Mouse (Mus musculus) limb, embryonic 12.5 days (tissue): ENCODE data around the gene Mapk3. TPM values are rescaled to one million over a fixed set of nuclear protein-coding genes. Genes with fewer than 3 reads are reported as not detected.

Experiments used
- ATAC-seq: fragments of 200-750 bp; cut with Nextera tagmentation; 2 replicates; pipeline ENCODE4 v1.8.0; 2017; ENCODE audit warnings: low read depth, moderate TSS enrichment; ENCODE audit not compliant: insufficient number of reproducible peaks, insufficient read depth, low FRiP score, low TSS enrichment
- H3K27ac ChIP-seq: fragments of 300-500 bp; sonication (generic); 2 replicates; pipeline ENCODE4 v1.5.1; 2016; ENCODE audit warnings: mild to moderate bottlenecking, moderate library complexity
- H3K27me3 ChIP-seq: fragments of 300-500 bp; sonication (generic); 2 replicates; pipeline ENCODE4 v1.6.1; 2016; ENCODE audit warnings: mild to moderate bottlenecking, moderate library complexity
- H3K36me3 ChIP-seq: fragments of 300-500 bp; sonication (generic); 2 replicates; pipeline ENCODE4 v1.6.1; 2016; ENCODE audit warnings: mild to moderate bottlenecking, moderate library complexity
- H3K4me1 ChIP-seq: fragments of 300-500 bp; sonication (generic); replicated peaks from 2 replicates; pipeline ENCODE4 v1.6.1; 2016
- H3K4me2 ChIP-seq: fragments of 300-500 bp; sonication (generic); 2 replicates; pipeline ENCODE4 v1.6.1; 2016; ENCODE audit warnings: mild to moderate bottlenecking, moderate library complexity
- H3K4me3 ChIP-seq: fragments of 300-500 bp; sonication (generic); replicated peaks from 2 replicates; pipeline ENCODE4 v1.5.1; 2016; ENCODE audit warnings: mild to moderate bottlenecking
- H3K9ac ChIP-seq: fragments of 300-500 bp; sonication (generic); replicated peaks from 2 replicates; pipeline ENCODE4 v1.6.1; 2016; ENCODE audit warnings: mild to moderate bottlenecking, moderate library complexity
- H3K9me3 ChIP-seq: fragments of 300-500 bp; sonication (generic); 2 replicates; pipeline ENCODE4 v1.6.1; 2016; ENCODE audit warnings: mild to moderate bottlenecking, moderate library complexity
- WGBS: fragments of 180-500 bp; shearing (Covaris S2); methylation state at CpG from one replicate; pipeline ENCODE4 v1.1.7; 2016; 5-methylcytosine and 5-hydroxymethylcytosine counted together
- polyA plus RNA-seq: library from polyadenylated mRNA; unstranded; fragments of >200 nt; fragmentation: Nextera tagmentation; extraction: Ambion mirVana; gene quantifications from 2 replicates; pipeline ENCODE4 v1.2.1, GENCODE M21; 2016

Gene Mapk3
- polyA plus RNA-seq, 1 experiment from 2014 or later: 36.4 TPM

DNA sequence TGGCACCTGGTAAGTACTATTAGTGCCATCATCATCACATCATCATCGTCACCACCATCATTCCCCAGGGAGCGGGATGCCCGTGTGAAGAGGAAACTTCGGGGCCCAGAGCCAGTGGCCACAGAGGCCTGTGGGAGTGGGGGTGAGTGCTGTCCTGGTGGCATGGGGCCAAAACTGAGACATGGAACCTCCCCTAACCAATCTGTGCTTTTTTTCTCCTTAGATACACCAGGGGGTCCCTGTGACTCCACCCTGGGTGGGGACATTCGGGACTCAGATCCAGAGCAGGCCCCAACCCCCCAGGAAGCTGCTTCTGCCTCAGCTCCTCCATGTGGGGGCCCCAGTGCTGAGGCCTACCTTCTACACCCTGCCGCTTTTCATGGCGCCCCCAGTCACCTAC, 25.1 kb downstream of the Mapk3 start:
- Histone ChIP-seq H3K4me2 (no peak overlapping the region), H3K36me3 (peaks cover 64% of the 10 kb centered on the region), H3K4me3 (no peak overlapping the region), H3K9ac (no peak overlapping the region), H3K27me3 (no peaks in the 10 kb centered on the region), H3K27ac (no peak overlapping the region), H3K4me1 (peaks cover 28% of the 10 kb centered on the region), H3K9me3 (no peaks in the 10 kb centered on the region)
- WGBS: 77% methylated on average over 7 of the region's 7 CpGs
- ATAC-seq: no peak

DNA sequence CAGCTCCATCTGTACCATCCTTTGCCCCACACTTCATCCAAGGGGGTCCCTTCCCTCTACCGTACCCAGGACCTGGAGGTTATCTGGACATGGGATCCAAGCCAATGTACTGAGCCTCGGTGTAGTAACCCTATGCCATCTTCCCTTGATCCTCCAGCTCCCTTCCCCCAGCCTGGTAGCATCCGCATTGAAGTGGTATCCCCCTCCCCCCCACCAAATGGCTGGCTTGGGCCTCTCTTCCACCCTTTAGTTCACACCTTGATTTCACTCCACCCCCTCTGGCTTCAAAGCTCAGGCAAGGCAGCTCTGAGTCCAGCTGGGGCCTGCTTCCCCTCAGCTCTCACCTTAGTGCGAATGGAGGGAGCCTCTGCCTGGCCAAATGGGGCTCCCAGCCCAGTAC, 25.7 kb downstream of the Mapk3 start:
- no peaks in the 10 kb centered on the region for H3K9me3 ChIP-seq
- no peak for ATAC-seq
- H3K9ac ChIP-seq: no peak overlapping the region
- H3K4me2 ChIP-seq: no peak overlapping the region
- no peaks in the 10 kb centered on the region for H3K27me3 ChIP-seq
- no peak overlapping the region for H3K27ac ChIP-seq
- peaks cover 23% of the 10 kb centered on the region for H3K4me1 ChIP-seq
- no peak overlapping the region for H3K4me3 ChIP-seq
- 53% methylated on average over 4 of the region's 4 CpGs for WGBS
- peaks cover 70% of the 10 kb centered on the region for H3K36me3 ChIP-seq

DNA sequence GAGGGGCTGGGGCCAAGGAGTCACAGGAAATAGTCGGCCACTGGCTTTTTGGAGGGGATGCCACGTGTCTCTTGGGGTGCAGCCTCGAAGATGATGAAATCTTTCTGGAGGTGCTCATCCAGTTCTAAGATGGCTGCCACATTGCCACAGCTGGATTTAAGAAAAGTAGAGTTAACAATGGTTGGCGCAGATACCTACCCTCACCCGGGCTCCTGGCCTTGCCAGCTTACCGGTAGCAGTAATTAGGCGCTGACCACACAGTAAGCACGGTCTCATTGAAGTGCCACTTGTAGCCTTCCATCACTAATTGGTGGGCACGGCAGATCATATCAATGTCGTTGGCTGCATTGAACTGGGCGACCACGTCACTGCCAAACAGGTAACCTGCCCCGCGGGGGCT, 26.7 kb downstream of the Mapk3 start:
- H3K4me2 ChIP-seq: no peak overlapping the region
- peaks cover 22% of the 10 kb centered on the region for H3K4me1 ChIP-seq
- WGBS: 85% methylated on average over 14 of the region's 14 CpGs
- no peaks in the 10 kb centered on the region for H3K27me3 ChIP-seq
- H3K36me3 ChIP-seq: peaks cover 79% of the 10 kb centered on the region
- no peak for ATAC-seq
- H3K9ac ChIP-seq: no peak overlapping the region
- H3K27ac ChIP-seq: no peak overlapping the region
- H3K9me3 ChIP-seq: no peaks in the 10 kb centered on the region
- no peak overlapping the region for H3K4me3 ChIP-seq

DNA sequence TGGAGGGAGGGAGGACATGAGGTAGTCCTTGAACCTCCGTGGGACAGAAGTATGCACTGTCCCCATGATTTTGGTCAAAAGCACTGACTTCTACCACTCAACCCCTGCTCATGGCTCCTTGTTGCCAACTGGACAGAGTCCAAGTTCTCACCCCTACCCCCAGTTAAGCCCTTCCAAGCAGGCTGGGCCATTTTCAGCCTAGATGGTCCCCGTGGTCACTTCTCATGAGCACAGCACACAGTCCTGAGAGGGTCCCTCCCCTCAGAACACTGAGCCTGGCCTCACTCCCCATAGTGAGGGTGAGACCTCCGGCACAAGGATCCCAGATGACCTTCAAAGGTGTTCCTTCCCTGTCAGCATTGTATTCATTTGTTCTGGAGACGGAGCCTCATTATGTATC, 29.7 kb downstream of the Mapk3 start:
- Histone ChIP-seq H3K36me3 (peaks cover 70% of the 10 kb centered on the region), H3K4me2 (no peak overlapping the region), H3K9ac (no peak overlapping the region; the same call in 1 of the 2 replicates), H3K4me1 (peaks cover 17% of the 10 kb centered on the region), H3K27me3 (no peaks in the 10 kb centered on the region), H3K4me3 (no peak overlapping the region), H3K27ac (no peak overlapping the region), H3K9me3 (no peaks in the 10 kb centered on the region)
- no peak for ATAC-seq
- 93% methylated on average over 4 of the region's 4 CpGs for WGBS

DNA sequence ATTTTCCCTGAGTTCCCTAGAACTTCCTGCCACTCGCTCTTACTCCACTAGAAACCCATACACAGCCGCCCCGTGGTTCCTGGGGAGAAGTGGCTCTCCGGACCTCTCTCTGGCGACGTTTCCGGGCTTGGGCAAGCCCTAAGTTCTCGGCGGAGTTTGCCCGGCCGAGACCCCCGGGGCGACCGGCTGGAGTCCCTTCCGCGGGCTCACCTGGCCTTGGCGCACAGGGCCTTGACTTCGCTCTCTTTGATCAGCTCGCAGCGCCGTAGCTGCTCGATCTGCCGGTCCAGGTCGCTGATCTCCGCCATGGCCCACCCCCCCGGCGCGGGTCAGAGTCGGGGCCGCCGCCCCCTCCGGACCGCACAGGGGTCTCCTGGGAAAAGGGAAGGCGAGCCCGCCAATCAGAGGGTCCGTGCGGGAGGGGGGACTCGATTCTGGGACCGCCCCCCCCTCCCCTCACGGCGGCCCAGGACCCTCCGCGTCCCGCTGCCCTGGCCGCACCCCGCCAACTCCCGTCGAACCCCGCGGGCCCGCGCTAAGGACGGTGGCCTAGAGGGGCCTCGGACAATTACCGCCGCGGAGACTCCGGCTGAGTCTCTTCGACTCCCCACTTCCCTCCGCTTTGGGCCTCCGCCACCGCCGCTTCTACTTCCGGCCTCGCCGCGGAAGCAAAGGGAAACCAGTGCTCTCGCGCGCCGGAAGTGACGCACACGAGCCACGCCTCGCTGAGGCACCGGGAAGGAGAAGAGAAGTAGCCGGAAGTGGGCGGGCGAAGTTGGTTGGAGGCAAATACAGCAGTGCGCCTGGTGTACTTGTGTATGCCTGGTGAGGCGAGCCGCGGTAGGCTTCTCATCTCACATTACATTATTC, 32.7 kb downstream of the Mapk3 start, which contains the start of gene Ppp4c:
Gene Ppp4c (minus strand): TSS at position 646 of the 870 bp plus-strand sequence.
- H3K4me2 ChIP-seq: peak within 1 kb of the TSS; percentile 71
- H3K36me3 ChIP-seq: peaks cover 70% of the 10 kb centered on the region
- H3K27me3 ChIP-seq: no peaks in the 10 kb centered on the region
- peak within 1 kb of the TSS; percentile 97 for H3K27ac ChIP-seq
- H3K9ac ChIP-seq: peak within 1 kb of the TSS; percentile 88
- H3K4me1 ChIP-seq: peaks cover 26% of the 10 kb centered on the region
- peak within 1 kb of the TSS; percentile 77 for H3K4me3 ChIP-seq
- H3K9me3 ChIP-seq: no peaks in the 10 kb centered on the region
- WGBS: under 1% methylated on average over 78 of the region's 83 CpGs
- ATAC-seq: peak; percentile 94

DNA sequence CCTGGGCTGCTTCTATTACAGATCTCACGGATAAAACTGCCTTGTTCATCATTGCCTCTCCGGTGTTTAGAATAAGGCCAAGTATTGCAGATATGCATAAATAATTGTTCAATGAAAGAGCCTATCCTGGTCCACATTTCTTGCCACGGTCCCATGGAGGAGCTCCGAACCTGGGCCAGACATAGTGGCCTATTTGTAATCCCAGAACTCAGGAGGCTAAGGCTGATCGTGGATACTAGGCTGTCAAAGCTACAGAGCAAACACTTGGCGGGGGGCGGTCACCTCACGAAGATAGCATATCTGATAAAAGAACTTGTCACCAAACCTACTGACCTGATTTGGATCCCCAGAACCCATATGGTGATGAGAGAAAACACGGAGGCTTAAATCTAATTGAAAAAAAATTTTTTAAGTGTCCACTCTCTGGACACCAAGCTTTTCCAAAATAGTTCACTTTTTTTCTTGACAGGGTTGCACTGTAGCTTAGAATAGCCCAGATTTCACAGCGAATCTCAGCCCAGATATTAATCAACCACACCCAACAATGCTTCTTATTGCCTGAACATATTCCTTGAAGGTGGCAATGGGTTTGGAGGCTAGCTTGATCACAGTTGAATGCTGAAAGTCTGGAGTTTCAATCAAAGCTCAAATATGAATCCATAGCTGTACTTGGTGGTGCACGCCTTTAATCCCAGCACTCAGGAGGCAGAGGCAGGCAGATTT, 33.5 kb downstream of the Mapk3 start:
- no peaks in the 10 kb centered on the region for H3K27me3 ChIP-seq
- H3K4me2 ChIP-seq: peak overlapping the region; percentile 71
- peaks cover 68% of the 10 kb centered on the region for H3K36me3 ChIP-seq
- ATAC-seq: no peak; the same call in 1 of the 2 replicates
- H3K9ac ChIP-seq: peak overlapping the region; percentile 51; the same call in 1 of the 2 replicates
- H3K4me3 ChIP-seq: peak overlapping the region; percentile 77
- no peaks in the 10 kb centered on the region for H3K9me3 ChIP-seq
- peaks cover 34% of the 10 kb centered on the region for H3K4me1 ChIP-seq
- 30% methylated on average over 11 of the region's 11 CpGs for WGBS
- H3K27ac ChIP-seq: peak overlapping the region; percentile 97

DNA sequence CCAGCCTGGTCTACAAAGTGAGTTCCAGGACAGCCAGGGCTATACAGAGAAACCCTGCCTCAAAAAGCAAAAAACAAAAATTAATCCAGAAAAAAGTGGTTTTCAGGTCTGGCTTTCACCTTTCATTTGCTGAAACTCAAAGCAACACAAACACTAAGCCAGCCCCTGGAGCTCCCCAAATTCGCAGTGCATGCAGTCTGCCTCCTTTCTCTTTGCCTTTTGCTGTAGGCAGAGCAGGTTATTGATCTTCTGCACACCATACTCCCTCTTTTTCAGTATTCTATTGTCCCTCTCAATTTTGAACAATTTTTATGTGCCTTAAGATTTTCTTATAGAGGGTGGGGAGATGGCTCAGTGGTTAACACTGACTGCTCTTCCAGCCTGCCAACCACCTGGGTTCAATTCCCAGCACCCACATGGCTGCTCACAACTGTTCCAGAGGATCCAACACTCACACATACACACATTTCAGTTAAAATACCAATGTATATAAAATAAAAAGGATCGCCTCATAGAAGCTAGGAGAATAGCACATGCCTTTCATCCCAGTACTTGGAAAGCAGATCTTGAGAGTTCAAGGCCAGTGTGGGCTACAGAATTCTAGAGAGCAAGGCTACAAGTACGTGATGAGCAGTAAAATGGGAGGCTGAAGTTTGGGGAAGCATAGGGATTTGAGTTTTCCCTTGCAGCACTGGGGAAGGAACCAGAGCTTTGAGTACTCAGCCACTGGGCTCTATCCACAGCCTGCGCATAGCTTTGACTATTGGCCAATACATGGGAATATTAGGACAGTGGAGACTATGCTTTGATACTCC, 34.3 kb downstream of the Mapk3 start:
- peak overlapping the region; percentile 71; the same call in 1 of the 2 replicates for H3K4me2 ChIP-seq
- H3K4me3 ChIP-seq: no peak overlapping the region
- H3K36me3 ChIP-seq: peaks cover 60% of the 10 kb centered on the region
- no peaks in the 10 kb centered on the region for H3K27me3 ChIP-seq
- H3K27ac ChIP-seq: 0 out of 2 replicates have a peak overlapping the region, but pooled peaks have one; percentile 97
- no peak overlapping the region for H3K9ac ChIP-seq
- no peak for ATAC-seq
- H3K4me1 ChIP-seq: peaks cover 37% of the 10 kb centered on the region
- H3K9me3 ChIP-seq: no peaks in the 10 kb centered on the region
- WGBS: 63% methylated on average over 4 of the region's 4 CpGs

DNA sequence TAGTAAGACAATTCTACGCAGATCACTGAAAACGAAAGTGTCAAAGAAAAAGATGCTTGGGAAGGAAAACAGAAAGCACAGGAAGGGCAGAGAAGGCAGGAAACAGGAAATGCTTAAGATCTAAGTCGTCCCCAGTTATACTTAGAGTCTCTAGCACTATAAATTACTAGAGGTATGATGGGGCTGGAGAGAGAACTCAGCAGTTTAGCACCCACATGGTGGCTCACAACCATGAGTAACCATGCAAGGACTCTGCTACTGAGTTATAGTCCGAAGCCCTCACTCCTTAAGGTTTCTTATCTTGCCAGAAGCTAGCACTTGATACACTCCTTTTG, 34.8 kb downstream of the Mapk3 start:
- H3K4me3 ChIP-seq: no peak overlapping the region
- H3K27ac ChIP-seq: no peak overlapping the region
- WGBS: 73% methylated on average over 4 of the region's 4 CpGs
- no peaks in the 10 kb centered on the region for H3K27me3 ChIP-seq
- H3K9ac ChIP-seq: no peak overlapping the region
- peaks cover 37% of the 10 kb centered on the region for H3K4me1 ChIP-seq
- peaks cover 55% of the 10 kb centered on the region for H3K36me3 ChIP-seq
- H3K4me2 ChIP-seq: no peak overlapping the region
- no peaks in the 10 kb centered on the region for H3K9me3 ChIP-seq
- ATAC-seq: no peak

DNA sequence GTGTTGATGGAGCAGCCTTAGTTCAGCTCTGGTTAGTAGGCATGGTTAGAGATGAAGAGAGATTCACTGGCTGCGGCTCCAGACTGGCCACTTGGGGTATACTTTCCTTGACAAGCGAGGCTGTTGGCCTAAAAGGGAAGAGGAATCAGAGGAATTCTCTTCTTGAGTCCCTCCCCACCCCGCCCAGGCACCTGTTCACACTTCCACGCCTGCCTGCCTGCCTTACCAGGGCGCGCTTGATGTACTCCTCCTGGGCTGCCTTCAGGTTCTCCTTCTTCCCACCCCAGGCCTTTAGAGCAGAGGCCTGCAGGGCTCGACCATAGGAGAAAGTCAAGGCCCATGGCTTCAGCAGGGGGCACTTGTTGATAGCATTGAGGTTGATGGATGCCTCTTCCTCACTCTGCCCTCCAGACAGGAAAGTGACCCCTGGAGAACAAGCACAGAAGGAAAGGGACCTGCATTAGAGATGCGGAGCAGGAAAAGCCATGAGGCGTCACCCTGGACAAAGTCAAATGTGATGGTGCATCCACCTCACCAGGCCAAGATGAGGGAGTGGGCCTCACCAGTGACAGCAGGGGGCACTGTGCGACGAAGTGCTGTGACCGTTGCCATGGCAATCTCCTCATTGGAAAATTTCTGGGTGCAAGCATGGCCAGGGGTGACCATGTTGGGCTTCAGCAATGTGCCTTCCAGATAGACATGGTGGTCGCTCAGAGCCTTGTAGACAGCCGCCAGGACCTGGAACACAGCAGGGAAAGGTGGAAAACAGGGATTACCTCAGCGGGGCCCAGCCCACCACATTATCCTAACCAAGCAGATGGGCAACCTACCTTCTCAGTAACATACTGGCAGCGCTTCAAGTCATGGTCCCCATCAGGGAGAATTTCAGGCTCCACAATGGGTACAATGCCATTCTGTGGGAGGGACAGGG, 36.3 kb downstream of the Mapk3 start:
- peaks cover 40% of the 10 kb centered on the region for H3K36me3 ChIP-seq
- WGBS: 86% methylated on average over 16 of the region's 16 CpGs

DNA sequence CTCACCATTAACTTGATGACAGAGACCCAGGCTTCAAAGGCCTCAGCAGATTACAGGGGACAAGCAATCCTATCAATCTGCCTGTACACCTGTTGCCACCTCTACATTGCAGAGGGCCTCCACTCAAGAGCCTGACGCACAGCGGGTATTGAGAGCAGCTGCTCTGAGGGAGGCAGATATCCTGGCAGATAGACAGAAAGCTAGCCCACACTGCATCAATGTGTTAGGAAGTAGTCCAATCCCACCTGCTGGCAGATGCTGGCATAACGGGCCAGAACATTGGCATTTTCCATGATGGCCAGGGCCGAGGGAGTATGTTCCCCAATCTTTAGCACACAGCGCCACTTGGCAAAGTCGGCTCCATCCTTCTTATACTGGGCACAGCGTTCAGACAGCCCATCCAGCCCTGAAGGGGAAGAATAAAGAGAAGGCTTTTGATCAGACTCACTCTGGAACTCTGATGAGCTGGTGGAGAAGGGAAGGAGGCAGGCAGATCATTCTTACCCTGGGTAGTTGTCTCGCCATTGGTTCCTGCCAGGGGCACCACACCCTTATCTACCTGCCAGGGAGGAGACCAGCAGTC, 37.0 kb downstream of the Mapk3 start:
- H3K27ac ChIP-seq: no peak overlapping the region
- H3K9me3 ChIP-seq: no peaks in the 10 kb centered on the region
- H3K27me3 ChIP-seq: no peaks in the 10 kb centered on the region
- no peak for ATAC-seq
- H3K9ac ChIP-seq: 0 out of 2 replicates have a peak overlapping the region, but pooled peaks have one; percentile 6
- peak overlapping the region; percentile 85; the same call in 1 of the 2 replicates for H3K4me3 ChIP-seq
- peaks cover 41% of the 10 kb centered on the region for H3K4me1 ChIP-seq
- peak overlapping the region; percentile 73 for H3K4me2 ChIP-seq
- H3K36me3 ChIP-seq: peaks cover 37% of the 10 kb centered on the region
- 80% methylated on average over 8 of the region's 8 CpGs for WGBS

More for the DNA sequence above, 36.3 kb downstream of the Mapk3 start:
- Histone ChIP-seq H3K4me3 (no peak overlapping the region), H3K27ac (no peak overlapping the region), H3K9ac (no peak overlapping the region), H3K4me1 (peaks cover 44% of the 10 kb centered on the region), H3K4me2 (peak overlapping the region; percentile 73; the same call in 1 of the 2 replicates), H3K27me3 (no peaks in the 10 kb centered on the region), H3K9me3 (no peaks in the 10 kb centered on the region)
- ATAC-seq: no peak
